Mouse (Mus musculus) embryonic facial prominence, embryonic 13.5 days (tissue): Measurements from ENCODE around the gene Gm10134. TPM values are rescaled to one million over a fixed set of nuclear protein-coding genes. Genes with fewer than 3 reads are reported as not detected.

Source experiments
- ATAC-seq: fragments of 200-750 bp; cut with Nextera tagmentation; 2 replicates; pipeline ENCODE4 v1.8.0; 2017; ENCODE audit warnings: low read depth; ENCODE audit not compliant: insufficient number of reproducible peaks, insufficient read depth, low FRiP score, low TSS enrichment
- H3K27ac ChIP-seq: fragments of 300-500 bp; sonication (generic); 2 replicates; pipeline ENCODE4 v1.5.1; 2015; ENCODE audit warnings: moderate library complexity, mild to moderate bottlenecking, inconsistent platforms
- H3K27me3 ChIP-seq: fragments of 300-500 bp; sonication (generic); 2 replicates; pipeline ENCODE4 v1.6.1; 2015; ENCODE audit warnings: mild to moderate bottlenecking, inconsistent platforms
- H3K36me3 ChIP-seq: fragments of 300-500 bp; sonication (generic); 2 replicates; pipeline ENCODE4 v1.6.1; 2015; ENCODE audit warnings: mild to moderate bottlenecking, inconsistent platforms
- H3K4me1 ChIP-seq: fragments of 300-500 bp; sonication (generic); 2 replicates; pipeline ENCODE4 v1.6.1; 2015; ENCODE audit warnings: inconsistent platforms
- H3K4me2 ChIP-seq: fragments of 300-500 bp; sonication (generic); 2 replicates; pipeline ENCODE4 v1.6.1; 2015; ENCODE audit warnings: moderate library complexity, mild to moderate bottlenecking, inconsistent platforms
- H3K4me3 ChIP-seq: fragments of 300-500 bp; sonication (generic); 2 replicates; pipeline ENCODE4 v1.5.1; 2015; ENCODE audit warnings: mild to moderate bottlenecking, inconsistent platforms
- H3K9ac ChIP-seq: fragments of 300-500 bp; sonication (generic); 2 replicates; pipeline ENCODE4 v1.6.1; 2015; ENCODE audit warnings: mild to moderate bottlenecking, inconsistent platforms
- H3K9me3 ChIP-seq: fragments of 300-500 bp; sonication (generic); 2 replicates; pipeline ENCODE4 v1.6.1; 2016; ENCODE audit warnings: inconsistent platforms
- WGBS: fragments of 180-500 bp; shearing (Covaris S2); methylation state at CpG from one replicate; pipeline ENCODE4 v1.1.7; 2015; ENCODE audit warnings: mixed read lengths; 5-methylcytosine and 5-hydroxymethylcytosine counted together
- polyA plus RNA-seq: library from polyadenylated mRNA; unstranded; fragments of >200 nt; fragmentation: Nextera tagmentation; extraction: Ambion mirVana; gene quantifications from 2 replicates; pipeline ENCODE4 v1.2.1, GENCODE M21; 2015

Gene Gm10134
- polyA plus RNA-seq, 1 experiment from 2014 or later, result not detected

DNA sequence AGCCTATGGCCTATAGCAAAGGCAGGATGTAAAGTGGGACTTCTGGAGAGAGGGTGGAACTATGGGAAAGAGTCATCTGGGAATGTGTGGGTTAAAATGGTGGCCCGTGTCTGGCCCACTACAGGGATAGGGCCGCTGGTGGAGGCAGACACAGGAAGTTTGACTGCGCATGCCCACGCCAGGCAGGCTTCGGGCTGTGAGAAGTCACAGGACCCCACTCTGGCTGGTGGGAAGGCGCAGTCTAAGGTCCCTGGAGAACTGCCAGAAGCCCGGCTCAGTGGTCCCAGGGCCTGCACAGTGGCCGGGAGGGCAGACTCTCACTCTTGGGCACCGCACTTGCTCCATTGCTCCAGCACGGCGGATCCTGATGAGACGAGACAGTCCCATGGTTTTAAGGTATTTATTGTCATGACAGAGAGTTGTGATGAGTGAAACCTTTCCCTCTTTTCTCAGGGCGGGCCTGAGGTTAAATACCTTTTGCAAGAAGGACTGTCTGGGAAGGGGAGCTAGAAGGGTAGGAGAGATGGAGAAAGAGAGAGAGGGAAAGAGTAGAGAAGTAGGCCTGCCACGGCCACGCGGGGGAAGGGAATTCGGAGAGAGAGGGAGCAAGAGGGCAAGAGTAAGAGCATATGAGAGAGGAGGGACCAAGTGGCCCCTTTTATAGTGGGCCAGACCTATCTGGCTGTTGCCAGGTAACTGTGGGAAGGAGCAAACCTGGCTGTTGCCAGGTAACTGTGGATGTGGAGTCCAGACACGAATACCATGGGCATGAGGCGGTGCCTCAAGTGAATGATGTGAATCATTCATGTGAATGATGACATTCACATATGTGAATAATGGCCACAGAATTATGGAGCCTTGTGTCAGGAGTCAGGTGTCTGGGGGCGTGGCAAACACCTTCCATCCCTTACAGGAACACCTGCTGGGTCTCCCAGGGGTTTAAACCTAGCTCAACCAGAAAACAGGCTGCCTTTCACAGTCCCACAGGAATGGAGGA lies 26.4 kb upstream of the Gm10134 start:
- H3K27ac ChIP-seq, result no peak overlapping the region

GRCm38 (mm10) chr2:28483861-28484260 lies 22.0 kb upstream of the Gm10134 start:
- no peaks in the 10 kb centered on the region for H3K4me1 ChIP-seq
- ATAC-seq, result no peak
- no peak overlapping the region for H3K27ac ChIP-seq
- no peak overlapping the region for H3K9ac ChIP-seq
- 72% methylated on average over 2 of the region's 2 CpGs for WGBS
- H3K36me3 ChIP-seq, result no peaks in the 10 kb centered on the region
- no peak overlapping the region for H3K4me3 ChIP-seq
- H3K9me3 ChIP-seq, result no peaks in the 10 kb centered on the region
- H3K4me2 ChIP-seq, result no peak overlapping the region
- no peaks in the 10 kb centered on the region for H3K27me3 ChIP-seq

More for the DNA sequence above, 26.4 kb upstream of the Gm10134 start:
- Histone ChIP-seq H3K9me3 (no peaks in the 10 kb centered on the region), H3K4me1 (no peaks in the 10 kb centered on the region), H3K9ac (no peak overlapping the region), H3K27me3 (no peaks in the 10 kb centered on the region), H3K4me3 (no peak overlapping the region), H3K36me3 (no peaks in the 10 kb centered on the region), H3K4me2 (no peak overlapping the region)
- WGBS, result 75% methylated on average over 20 of the region's 20 CpGs
- ATAC-seq, result no peak

GRCm38 (mm10) chr2:28494521-28494920 lies 11.4 kb upstream of the Gm10134 start:
- H3K9me3 ChIP-seq, result no peaks in the 10 kb centered on the region

DNA sequence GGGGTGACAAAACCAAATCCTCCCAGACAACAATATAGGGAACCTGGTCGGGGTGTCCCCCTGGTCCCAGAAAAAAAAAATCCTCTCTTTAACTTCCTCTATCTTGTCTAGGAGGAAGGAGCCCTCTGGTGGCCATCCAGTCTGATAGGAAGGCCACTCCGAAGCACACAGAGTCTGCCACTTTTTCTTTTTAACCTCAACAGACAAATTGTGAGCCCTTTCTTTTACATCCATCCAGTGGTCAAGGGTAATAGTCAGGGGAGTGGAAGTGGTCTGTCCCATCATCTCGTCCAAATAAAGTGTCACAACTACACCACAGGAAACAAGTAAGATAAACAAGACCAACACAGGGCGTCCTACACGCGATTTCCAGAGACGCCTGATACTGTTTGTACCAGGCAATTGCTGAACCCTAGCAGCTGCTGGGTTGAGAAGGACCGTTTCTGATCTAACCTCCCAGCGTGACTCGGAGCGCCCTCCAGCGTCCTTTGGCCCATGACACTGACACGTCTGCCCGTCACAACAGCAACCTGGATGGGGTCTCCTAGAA lies 10.6 kb upstream of the Gm10134 start:
- no peak overlapping the region for H3K4me3 ChIP-seq
- H3K36me3 ChIP-seq, result no peaks in the 10 kb centered on the region
- H3K9me3 ChIP-seq, result no peaks in the 10 kb centered on the region
- 84% methylated on average over 14 of the region's 14 CpGs for WGBS
- no peak overlapping the region for H3K9ac ChIP-seq
- H3K4me1 ChIP-seq, result no peaks in the 10 kb centered on the region
- no peak for ATAC-seq
- H3K27me3 ChIP-seq, result no peaks in the 10 kb centered on the region
- H3K27ac ChIP-seq, result no peak overlapping the region
- no peak overlapping the region for H3K4me2 ChIP-seq

More at GRCm38 (mm10) chr2:28494521-28494920, 11.4 kb upstream of the Gm10134 start:
- Histone ChIP-seq H3K27me3 (no peaks in the 10 kb centered on the region), H3K4me2 (no peak overlapping the region), H3K9ac (no peak overlapping the region), H3K4me1 (no peaks in the 10 kb centered on the region), H3K36me3 (no peaks in the 10 kb centered on the region), H3K4me3 (no peak overlapping the region), H3K27ac (no peak overlapping the region)
- WGBS, result 88% methylated on average over 2 of the region's 2 CpGs
- no peak for ATAC-seq

- no peak for ATAC-seq
- Histone ChIP-seq H3K4me3 (no peak overlapping the region), H3K36me3 (no peaks in the 10 kb centered on the region), H3K27me3 (no peaks in the 10 kb centered on the region), H3K9me3 (no peaks in the 10 kb centered on the region), H3K27ac (no peak overlapping the region), H3K4me1 (no peaks in the 10 kb centered on the region), H3K4me2 (no peak overlapping the region), H3K9ac (no peak overlapping the region)
- WGBS, result 80% methylated on average over 16 of the region's 16 CpGs
These were observed 9.9 kb upstream of the Gm10134 start for GRCm38 (mm10) chr2:28495801-28496595.

DNA sequence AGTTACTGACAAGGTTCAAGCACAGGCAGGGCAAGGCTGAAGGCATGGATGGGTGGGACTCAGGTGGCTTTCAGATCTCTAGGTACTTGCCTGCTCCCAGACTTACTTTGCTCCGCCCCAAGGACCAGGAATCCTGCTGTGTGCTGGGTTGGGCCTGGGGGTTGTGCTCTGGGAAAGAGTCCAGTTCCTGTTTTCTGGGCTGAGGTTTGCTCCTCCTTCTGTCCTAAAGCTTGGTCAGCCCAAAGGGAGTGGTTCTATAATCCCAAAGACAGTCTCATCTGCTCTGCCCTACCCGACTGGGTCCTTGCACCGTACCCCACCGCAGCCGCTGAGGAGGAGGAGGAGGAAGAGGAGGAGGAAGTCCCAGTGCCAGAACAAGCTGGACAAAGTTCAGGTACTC lies 9.2 kb upstream of the Gm10134 start, which contains the start of gene Gbgt1:
Gene Gbgt1, plus strand, starts transcription at position 221 of the 400 bp plus-strand sequence.
- Histone ChIP-seq H3K27ac (no peak within 1 kb of the TSS), H3K9me3 (no peaks in the 10 kb centered on the region), H3K36me3 (no peaks in the 10 kb centered on the region), H3K4me2 (no peak within 1 kb of the TSS), H3K9ac (no peak within 1 kb of the TSS), H3K27me3 (no peaks in the 10 kb centered on the region), H3K4me1 (no peaks in the 10 kb centered on the region), H3K4me3 (no peak within 1 kb of the TSS)
- 74% methylated on average over 5 of the region's 5 CpGs for WGBS
- no peak for ATAC-seq

GRCm38 (mm10) chr2:28497561-28497960 lies 8.3 kb upstream of the Gm10134 start:
- H3K4me3 ChIP-seq, result no peak overlapping the region
- no peaks in the 10 kb centered on the region for H3K36me3 ChIP-seq
- H3K9ac ChIP-seq, result no peak overlapping the region
- no peak overlapping the region for H3K27ac ChIP-seq
- WGBS, result 81% methylated on average over 5 of the region's 5 CpGs
- H3K9me3 ChIP-seq, result no peaks in the 10 kb centered on the region
- H3K4me1 ChIP-seq, result no peaks in the 10 kb centered on the region
- ATAC-seq, result no peak
- no peak overlapping the region for H3K4me2 ChIP-seq
- H3K27me3 ChIP-seq, result no peaks in the 10 kb centered on the region

DNA sequence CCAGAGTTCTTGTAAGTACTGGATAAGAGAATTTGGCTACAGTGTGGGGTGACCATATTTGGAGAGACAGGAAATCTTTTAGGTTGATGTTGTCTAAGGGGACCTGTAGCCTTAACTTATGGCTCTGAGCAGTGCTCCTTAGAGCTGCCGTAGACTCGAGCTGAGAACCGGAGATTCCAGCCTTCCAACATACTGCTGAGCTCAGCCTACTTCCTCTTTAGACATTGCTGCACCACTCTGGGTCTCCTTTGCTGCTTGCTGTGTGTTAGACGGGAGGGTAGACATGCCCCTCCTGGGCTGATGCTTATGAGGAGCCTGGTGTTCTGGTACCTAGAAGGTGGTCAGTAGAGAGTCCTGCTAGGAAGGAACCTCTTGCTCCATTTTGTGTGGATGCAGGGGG lies 7.5 kb upstream of the Gm10134 start:
- Histone ChIP-seq H3K27ac (no peak overlapping the region), H3K4me2 (no peak overlapping the region), H3K9ac (no peak overlapping the region), H3K4me1 (no peaks in the 10 kb centered on the region), H3K4me3 (no peak overlapping the region), H3K27me3 (no peaks in the 10 kb centered on the region), H3K9me3 (no peaks in the 10 kb centered on the region), H3K36me3 (no peaks in the 10 kb centered on the region)
- 75% methylated on average over 4 of the region's 4 CpGs for WGBS
- no peak for ATAC-seq

- no peak for ATAC-seq
- Histone ChIP-seq H3K4me2 (no peak overlapping the region), H3K9me3 (no peaks in the 10 kb centered on the region), H3K27ac (no peak overlapping the region), H3K27me3 (no peaks in the 10 kb centered on the region), H3K9ac (no peak overlapping the region), H3K4me3 (no peak overlapping the region), H3K4me1 (no peaks in the 10 kb centered on the region), H3K36me3 (no peaks in the 10 kb centered on the region)
- WGBS, result 82% methylated on average over 10 of the region's 10 CpGs
These were observed 2.9 kb upstream of the Gm10134 start for GRCm38 (mm10) chr2:28502987-28503386.

GRCm38 (mm10) chr2:28504676-28505075 lies 1.2 kb upstream of the Gm10134 start:
- ATAC-seq, result no peak
- 91% methylated on average over 13 of the region's 13 CpGs for WGBS

DNA sequence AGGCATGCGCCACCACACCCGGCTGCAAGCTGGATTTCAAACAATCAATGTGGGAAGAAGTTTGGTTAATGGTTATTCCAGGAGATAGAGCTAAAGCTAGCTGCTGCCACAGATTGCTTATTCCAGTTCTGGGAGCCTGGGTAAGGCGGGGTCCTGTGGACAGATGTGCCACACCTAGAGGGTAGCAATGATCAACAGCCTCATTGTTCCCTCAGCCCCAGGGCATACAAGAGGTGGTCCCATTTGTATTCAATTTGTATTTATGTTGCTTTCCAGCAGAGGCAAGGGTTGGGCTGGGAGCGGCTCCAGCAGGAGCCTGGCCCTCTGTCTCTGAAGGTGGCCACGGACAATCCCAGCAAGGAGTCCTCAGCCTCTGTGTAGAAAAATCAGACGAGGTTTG lies 396 bp downstream of the Gm10134 start:
- H3K4me1 ChIP-seq, result no peaks in the 10 kb centered on the region
- ATAC-seq, result no peak
- no peak overlapping the region for H3K27ac ChIP-seq
- WGBS, result 79% methylated on average over 6 of the region's 6 CpGs
- H3K36me3 ChIP-seq, result no peaks in the 10 kb centered on the region
- H3K4me2 ChIP-seq, result no peak overlapping the region
- no peaks in the 10 kb centered on the region for H3K9me3 ChIP-seq
- H3K27me3 ChIP-seq, result no peaks in the 10 kb centered on the region; the same call in 1 of the 2 replicates
- H3K9ac ChIP-seq, result no peak overlapping the region
- H3K4me3 ChIP-seq, result no peak overlapping the region

More at GRCm38 (mm10) chr2:28504676-28505075, 1.2 kb upstream of the Gm10134 start:
- no peaks in the 10 kb centered on the region for H3K4me1 ChIP-seq
- no peak overlapping the region for H3K4me2 ChIP-seq
- no peaks in the 10 kb centered on the region for H3K27me3 ChIP-seq
- H3K9me3 ChIP-seq, result no peaks in the 10 kb centered on the region
- no peak overlapping the region for H3K9ac ChIP-seq
- H3K4me3 ChIP-seq, result no peak overlapping the region
- H3K27ac ChIP-seq, result no peak overlapping the region
- H3K36me3 ChIP-seq, result no peaks in the 10 kb centered on the region
